Mouse (Mus musculus): ENCODE measurements around the gene Tanc1. TPM values are rescaled to one million over a fixed set of nuclear protein-coding genes. Genes with fewer than 3 reads are reported as not detected.

Tanc1 gene
- polyA plus RNA-seq, 1 experiment from 2014 or later, result 40.7 TPM

DNA sequence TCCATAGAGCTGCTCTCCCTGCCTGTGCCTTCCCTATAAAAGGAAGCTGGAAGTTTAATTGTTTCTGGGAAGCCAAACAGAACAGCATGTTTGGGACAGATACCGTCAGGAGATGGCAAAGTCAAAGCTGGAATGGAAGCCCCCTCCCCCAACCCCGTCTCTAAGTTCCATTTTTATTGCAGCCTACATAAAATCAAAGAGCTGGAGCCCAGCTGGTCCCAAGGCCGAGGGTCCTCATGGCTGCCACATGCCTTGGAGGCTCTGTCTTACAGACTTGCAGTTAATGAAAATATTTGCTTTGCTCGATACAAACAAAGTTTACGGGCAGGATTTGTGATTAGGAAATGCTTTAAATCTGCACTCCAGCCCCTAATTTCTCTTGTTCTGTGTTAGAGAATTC is 109.9 kb downstream of the Tanc1 start:
- Histone ChIP-seq H3K27me3 (ENCODE audit: insufficient read depth, poor library complexity, severe bottlenecking) (no peaks in the 10 kb centered on the region), H3K36me3 (peaks cover 11% of the 10 kb centered on the region), H3K4me3 (no peak overlapping the region), H3K27ac (no peak overlapping the region), H3K4me1 (peaks cover 55% of the 10 kb centered on the region), H3K9me3 (no peaks in the 10 kb centered on the region)
- 65% methylated on average over 5 of the region's 5 CpGs for WGBS
- no peak for DNase-seq (ENCODE audit: low spot score)

DNA sequence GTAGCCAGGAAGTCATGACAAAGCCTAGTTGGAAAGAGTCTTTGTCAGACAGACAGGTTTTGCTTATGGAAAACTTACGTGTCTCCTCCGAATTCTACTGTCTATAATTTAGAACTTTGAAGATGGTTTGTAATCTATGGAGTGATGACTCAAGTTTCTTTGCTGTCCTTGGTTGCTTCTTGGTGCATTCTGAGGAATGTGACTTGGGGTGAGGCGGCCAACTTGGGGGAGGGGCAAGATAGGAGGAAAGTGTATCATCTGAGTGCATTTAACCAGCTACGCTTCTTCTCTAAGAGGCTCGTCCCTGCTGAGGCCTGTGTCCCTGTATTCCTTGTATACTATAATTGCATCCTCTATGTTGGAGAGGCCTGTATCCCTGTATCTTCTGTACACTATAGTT is 111.5 kb downstream of the Tanc1 start:
- no peak overlapping the region for H3K4me3 ChIP-seq
- no peaks in the 10 kb centered on the region for H3K9me3 ChIP-seq
- no peaks in the 10 kb centered on the region for H3K27me3 ChIP-seq (ENCODE audit: insufficient read depth, poor library complexity, severe bottlenecking)
- WGBS, result 82% methylated on average over 5 of the region's 5 CpGs
- H3K4me1 ChIP-seq, result peaks cover 43% of the 10 kb centered on the region
- H3K27ac ChIP-seq, result no peak overlapping the region
- peaks cover 9% of the 10 kb centered on the region for H3K36me3 ChIP-seq
- DNase-seq (ENCODE audit: low spot score), result no peak

GRCm38 (mm10) chr2:59725518-59726185 is 113.8 kb downstream of the Tanc1 start:
- peaks cover 24% of the 10 kb centered on the region for H3K36me3 ChIP-seq
- peaks cover 32% of the 10 kb centered on the region for H3K4me1 ChIP-seq
- no peak overlapping the region for H3K27ac ChIP-seq
- WGBS, result 83% methylated on average over 14 of the region's 14 CpGs
- no peaks in the 10 kb centered on the region for H3K27me3 ChIP-seq (ENCODE audit: insufficient read depth, poor library complexity, severe bottlenecking)
- H3K4me3 ChIP-seq, result no peak overlapping the region
- no peak for DNase-seq (ENCODE audit: low spot score)
- H3K9me3 ChIP-seq, result no peaks in the 10 kb centered on the region

- Histone ChIP-seq H3K27me3 (ENCODE audit: insufficient read depth, poor library complexity, severe bottlenecking) (no peaks in the 10 kb centered on the region), H3K36me3 (peaks cover 22% of the 10 kb centered on the region)
- WGBS, result 85% methylated on average over 3 of the region's 3 CpGs
These were observed 120.0 kb downstream of the Tanc1 start for GRCm38 (mm10) chr2:59731831-59732230.

GRCm38 (mm10) chr2:59733410-59733809 is 121.6 kb downstream of the Tanc1 start:
- peaks cover 39% of the 10 kb centered on the region for H3K4me1 ChIP-seq
- no peaks in the 10 kb centered on the region for H3K27me3 ChIP-seq (ENCODE audit: insufficient read depth, poor library complexity, severe bottlenecking)
- H3K36me3 ChIP-seq, result peaks cover 20% of the 10 kb centered on the region
- 73% methylated on average over 5 of the region's 5 CpGs for WGBS
- no peak overlapping the region for H3K27ac ChIP-seq
- no peak overlapping the region for H3K4me3 ChIP-seq
- no peaks in the 10 kb centered on the region for H3K9me3 ChIP-seq
- DNase-seq (ENCODE audit: low spot score), result no peak

More at GRCm38 (mm10) chr2:59731831-59732230, 120.0 kb downstream of the Tanc1 start:
- Histone ChIP-seq H3K27ac (no peak overlapping the region), H3K4me1 (peaks cover 32% of the 10 kb centered on the region; the same call in 1 of the 2 replicates), H3K4me3 (no peak overlapping the region), H3K9me3 (no peaks in the 10 kb centered on the region)
- DNase-seq (ENCODE audit: low spot score), result no peak

GRCm38 (mm10) chr2:59736401-59736898 is 124.6 kb downstream of the Tanc1 start:
- H3K4me3 ChIP-seq, result no peak overlapping the region
- no peaks in the 10 kb centered on the region for H3K9me3 ChIP-seq
- WGBS, result 74% methylated on average over 10 of the region's 10 CpGs
- peak overlapping the region; percentile 22; the same call in 1 of the 2 replicates for H3K27ac ChIP-seq
- 0 out of 2 replicates have a peak, but pooled peaks cover 4% of the 10 kb centered on the region for H3K36me3 ChIP-seq
- peaks cover 42% of the 10 kb centered on the region for H3K4me1 ChIP-seq
- H3K27me3 ChIP-seq (ENCODE audit: insufficient read depth, poor library complexity, severe bottlenecking), result no peaks in the 10 kb centered on the region
- no peak for DNase-seq (ENCODE audit: low spot score)

DNA sequence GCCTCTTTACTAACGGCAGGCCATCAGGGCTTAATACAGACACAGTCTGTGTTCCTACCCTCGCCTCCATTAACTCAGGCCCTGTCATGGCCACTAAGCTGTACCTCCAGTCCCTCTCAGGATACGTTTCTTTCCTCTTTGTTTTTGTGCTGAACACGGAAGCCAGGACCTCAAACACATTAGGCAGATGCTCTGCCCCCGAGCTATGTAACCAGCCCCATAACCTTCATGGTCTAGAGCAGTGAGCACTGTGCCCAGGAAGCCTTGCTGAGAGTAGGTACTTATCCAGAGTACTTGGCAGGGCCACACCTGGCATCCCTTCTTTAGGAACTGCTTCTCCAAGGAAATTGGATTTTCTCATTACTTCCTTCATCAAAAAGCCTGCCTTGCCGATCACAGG is 125.5 kb downstream of the Tanc1 start:
- WGBS, result 82% methylated on average over 6 of the region's 6 CpGs
- no peak overlapping the region for H3K27ac ChIP-seq
- no peaks in the 10 kb centered on the region for H3K9me3 ChIP-seq
- H3K36me3 ChIP-seq, result 0 out of 2 replicates have a peak, but pooled peaks cover 3% of the 10 kb centered on the region
- H3K4me3 ChIP-seq, result no peak overlapping the region
- H3K27me3 ChIP-seq (ENCODE audit: insufficient read depth, poor library complexity, severe bottlenecking), result no peaks in the 10 kb centered on the region
- peaks cover 48% of the 10 kb centered on the region for H3K4me1 ChIP-seq
- no peak for DNase-seq (ENCODE audit: low spot score)

DNA sequence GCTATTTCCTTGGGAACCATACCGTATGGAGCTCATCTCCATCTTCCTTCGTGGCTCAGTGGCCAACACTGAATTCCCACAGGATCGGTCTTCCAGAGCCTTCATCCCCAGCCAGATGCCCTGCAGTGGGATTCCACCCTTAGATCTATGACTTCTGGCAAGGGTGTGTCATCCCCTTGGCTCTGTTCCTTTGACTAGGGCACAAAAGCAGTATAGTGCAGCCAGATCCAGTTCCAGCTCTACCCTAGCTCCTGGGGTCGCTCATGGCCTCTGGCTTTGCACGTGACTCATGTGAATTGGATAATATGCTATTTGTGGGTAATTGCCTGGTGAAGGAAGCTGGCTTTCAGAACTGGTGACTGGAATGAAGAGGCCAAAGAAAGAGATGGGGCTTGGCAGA is 126.5 kb downstream of the Tanc1 start:
- Histone ChIP-seq H3K27ac (no peak overlapping the region), H3K27me3 (ENCODE audit: insufficient read depth, poor library complexity, severe bottlenecking) (no peaks in the 10 kb centered on the region), H3K4me3 (no peak overlapping the region), H3K9me3 (no peaks in the 10 kb centered on the region), H3K36me3 (0 out of 2 replicates have a peak, but pooled peaks cover 3% of the 10 kb centered on the region), H3K4me1 (peaks cover 51% of the 10 kb centered on the region)
- DNase-seq (ENCODE audit: low spot score), result no peak
- WGBS, result 84% methylated on average over 5 of the region's 5 CpGs

- H3K9me3 ChIP-seq, result no peaks in the 10 kb centered on the region
- peaks cover 45% of the 10 kb centered on the region for H3K4me1 ChIP-seq
- H3K4me3 ChIP-seq, result no peak overlapping the region
- 0 out of 2 replicates have a peak overlapping the region, but pooled peaks have one; percentile 10 for H3K27ac ChIP-seq
- no peak for DNase-seq (ENCODE audit: low spot score)
- H3K36me3 ChIP-seq, result no peaks in the 10 kb centered on the region
- H3K27me3 ChIP-seq (ENCODE audit: insufficient read depth, poor library complexity, severe bottlenecking), result no peaks in the 10 kb centered on the region
- 85% methylated on average over 8 of the region's 8 CpGs for WGBS
These were observed 127.2 kb downstream of the Tanc1 start for GRCm38 (mm10) chr2:59739036-59739435.

DNA sequence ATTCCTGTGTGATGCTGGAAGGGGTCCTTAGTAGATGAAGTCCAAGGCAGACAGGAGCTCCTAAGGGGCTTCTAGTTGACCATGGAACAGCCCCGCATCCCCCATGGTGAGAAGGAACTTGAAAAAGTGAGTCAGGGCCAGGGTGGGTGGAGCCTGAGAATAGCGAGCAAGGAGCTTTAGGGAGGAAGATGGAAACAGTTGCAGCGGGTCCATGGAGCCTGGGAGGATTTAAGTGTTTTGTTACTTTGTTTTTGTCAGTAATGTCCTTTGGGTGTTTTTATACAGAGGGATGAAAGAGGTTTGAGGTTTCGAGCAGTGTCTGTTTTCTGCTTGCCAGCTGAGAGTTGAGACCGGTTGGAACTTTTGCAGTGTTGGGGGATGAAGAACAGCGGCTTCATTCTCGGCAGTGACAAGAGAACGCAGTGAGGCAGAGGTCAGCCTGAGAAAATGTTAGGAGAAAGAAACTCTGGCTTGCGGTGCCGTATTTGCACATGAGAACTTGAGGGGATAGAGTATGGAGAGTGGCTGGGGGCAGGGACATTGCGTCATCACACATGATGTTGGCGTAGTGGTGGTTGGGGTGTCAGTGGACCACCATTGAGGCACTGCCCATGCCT is 130.8 kb downstream of the Tanc1 start:
- no peak for DNase-seq (ENCODE audit: low spot score)
- whole genome bisulfite sequencing, result 60% methylated on average over 12 of the region's 12 CpGs
- no peak overlapping the region for H3K4me3 ChIP-seq
- H3K27ac ChIP-seq, result peak overlapping the region; percentile 56
- peaks cover 8% of the 10 kb centered on the region; the same call in 1 of the 2 replicates for H3K36me3 ChIP-seq
- H3K9me3 ChIP-seq, result no peaks in the 10 kb centered on the region
- no peaks in the 10 kb centered on the region for H3K27me3 ChIP-seq (ENCODE audit: insufficient read depth, poor library complexity, severe bottlenecking)
- peaks cover 49% of the 10 kb centered on the region for H3K4me1 ChIP-seq

DNA sequence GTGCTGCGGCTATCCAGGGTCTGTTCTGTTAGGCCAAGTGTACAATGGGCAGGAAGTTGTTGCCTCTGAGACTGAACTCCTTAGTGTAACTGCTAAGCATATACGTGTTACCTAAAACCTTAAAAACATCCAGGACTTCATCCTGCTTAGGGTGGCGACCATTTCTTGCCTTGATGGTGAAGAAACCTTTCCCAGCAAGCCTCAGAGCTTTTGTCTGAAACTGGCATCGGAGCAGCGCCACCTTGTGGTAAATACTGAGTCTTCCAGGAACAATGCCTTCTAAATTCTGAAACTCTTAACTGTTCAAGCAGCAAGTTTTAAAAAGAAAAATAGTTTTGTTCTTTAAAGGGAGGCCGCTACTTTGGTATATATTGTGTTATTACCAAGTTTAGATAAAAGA is 133.6 kb downstream of the Tanc1 start:
- Histone ChIP-seq H3K36me3 (peaks cover 8% of the 10 kb centered on the region; the same call in 1 of the 2 replicates), H3K9me3 (no peaks in the 10 kb centered on the region), H3K27ac (peak overlapping the region; percentile 57), H3K4me1 (peaks cover 49% of the 10 kb centered on the region), H3K27me3 (ENCODE audit: insufficient read depth, poor library complexity, severe bottlenecking) (no peaks in the 10 kb centered on the region), H3K4me3 (no peak overlapping the region)
- 33% methylated on average over 6 of the region's 6 CpGs for WGBS
- DNase-seq (ENCODE audit: low spot score), result no peak

DNA sequence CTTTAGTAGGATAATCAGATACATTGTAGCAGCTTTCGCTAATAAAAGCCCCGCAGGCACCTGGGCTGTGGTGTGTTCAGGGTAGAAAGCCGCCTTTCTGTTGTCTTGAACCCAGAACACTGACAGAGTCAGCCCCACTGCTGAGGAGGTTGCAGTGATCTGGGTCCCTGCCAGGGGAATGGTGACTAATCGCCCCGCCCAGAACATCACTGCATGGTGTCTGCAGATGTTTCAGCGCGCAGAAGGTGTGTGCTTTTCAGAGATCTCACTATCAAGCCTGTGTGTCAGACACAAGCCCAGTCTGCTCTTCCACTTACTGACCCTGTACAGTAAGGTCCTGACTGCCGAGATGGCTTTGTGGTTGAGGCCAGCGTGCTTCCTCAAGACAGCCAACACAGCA is 134.2 kb downstream of the Tanc1 start:
- WGBS, result 81% methylated on average over 9 of the region's 9 CpGs
- no peak for DNase-seq (ENCODE audit: low spot score)
- Histone ChIP-seq H3K27me3 (ENCODE audit: insufficient read depth, poor library complexity, severe bottlenecking) (no peaks in the 10 kb centered on the region), H3K36me3 (peaks cover 8% of the 10 kb centered on the region; the same call in 1 of the 2 replicates), H3K4me1 (peaks cover 54% of the 10 kb centered on the region), H3K4me3 (no peak overlapping the region), H3K27ac (peak overlapping the region; percentile 57), H3K9me3 (no peaks in the 10 kb centered on the region)

DNA sequence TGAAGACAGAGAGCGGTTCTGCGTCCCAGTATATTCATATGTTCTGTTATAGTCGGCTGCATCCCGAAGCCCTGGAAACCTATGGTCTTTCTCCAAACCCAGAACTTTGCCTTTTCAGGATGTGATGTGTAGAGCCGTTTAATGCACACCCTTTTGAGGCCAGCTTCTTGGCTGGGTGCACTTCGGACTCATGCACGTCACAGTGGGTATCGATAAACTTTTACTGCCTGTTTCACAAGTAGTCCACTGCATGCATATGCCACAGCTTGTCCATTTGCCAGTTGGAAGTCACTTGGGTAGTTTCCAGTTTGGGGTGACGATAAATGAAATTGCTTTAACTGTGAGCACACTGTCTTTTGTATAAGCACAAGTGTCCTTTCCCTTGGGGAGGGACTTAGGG is 135.9 kb downstream of the Tanc1 start:
- Histone ChIP-seq H3K4me1 (peaks cover 43% of the 10 kb centered on the region), H3K9me3 (no peaks in the 10 kb centered on the region), H3K4me3 (no peak overlapping the region), H3K27ac (no peak overlapping the region), H3K36me3 (peaks cover 14% of the 10 kb centered on the region; the same call in 1 of the 2 replicates), H3K27me3 (ENCODE audit: insufficient read depth, poor library complexity, severe bottlenecking) (no peaks in the 10 kb centered on the region)
- DNase-seq (ENCODE audit: low spot score), result no peak
- 94% methylated on average over 9 of the region's 9 CpGs for WGBS
